Mouse (Mus musculus) embryonic fibroblast, embryonic 13.5 days (primary cell): ENCODE data around the gene Ube2u. TPM values are rescaled to one million over a fixed set of nuclear protein-coding genes. Genes with fewer than 3 reads are reported as not detected.

Experiments used
- H3K27ac ChIP-seq: 2 replicates; pipeline ENCODE4 v1.5.1; 2012; ENCODE audit warnings: low read length, control low read depth, inconsistent platforms; ENCODE audit not compliant: insufficient read depth
- H3K4me1 ChIP-seq: 2 replicates; pipeline ENCODE4 v1.6.1; 2011; ENCODE audit warnings: low read length; ENCODE audit not compliant: control insufficient read depth, insufficient read depth
- H3K4me3 ChIP-seq: 2 replicates; pipeline ENCODE4 v1.5.1; 2011; ENCODE audit warnings: mild to moderate bottlenecking, control low read depth, low read length; ENCODE audit not compliant: insufficient read depth
- CTCF ChIP-seq: IDR thresholded peaks from 2 replicates; pipeline ENCODE4 v1.5.1; 2011; ENCODE audit warnings: mild to moderate bottlenecking, control low read depth, low read length, moderate library complexity, borderline replicate concordance; ENCODE audit not compliant: insufficient read depth
- POLR2A ChIP-seq: IDR thresholded peaks from 2 replicates; pipeline ENCODE4 v1.6.1; 2011; ENCODE audit warnings: low read depth, mild to moderate bottlenecking, control low read depth, low read length, moderate library complexity
- polyA plus RNA-seq: library from polyadenylated mRNA; stranded (reverse); fragments of >200 nt; gene quantifications from 2 replicates; pipeline ENCODE4 v1.2.4, GENCODE M21; 2011; ENCODE audit warnings: low read depth; ENCODE audit not compliant: missing spikeins, insufficient read length

Gene Ube2u
- not detected in 2 replicates for polyA plus RNA-seq

- H3K4me3 ChIP-seq = no peak within 1 kb of the TSS
- H3K27ac ChIP-seq = no peak within 1 kb of the TSS
- H3K4me1 ChIP-seq = no peaks in the 10 kb centered on the region
- no peak for TF ChIP-seq CTCF
- TF ChIP-seq POLR2A = no peak
Measured at GRCm38 (mm10) chr4:100478592-100479321, at the start of gene Ube2u. TSS of gene Ube2u (plus strand) at chr4:100478849.

GRCm38 (mm10) chr4:100429371-100429900, 49.2 kb upstream of the Ube2u start:
- H3K4me3 ChIP-seq = no peak overlapping the region
- no peaks in the 10 kb centered on the region for H3K4me1 ChIP-seq
- TF ChIP-seq POLR2A (no peak), CTCF (no peak)
- H3K27ac ChIP-seq = no peak overlapping the region

GRCm38 (mm10) chr4:100435281-100436168, 43.1 kb upstream of the Ube2u start:
- H3K27ac ChIP-seq = no peak overlapping the region
- no peak for TF ChIP-seq POLR2A
- no peak for TF ChIP-seq CTCF
- no peaks in the 10 kb centered on the region for H3K4me1 ChIP-seq
- H3K4me3 ChIP-seq = no peak overlapping the region

- TF ChIP-seq POLR2A (no peak), CTCF (no peak)
- Histone ChIP-seq H3K27ac (no peak overlapping the region), H3K4me3 (no peak overlapping the region), H3K4me1 (no peaks in the 10 kb centered on the region)
Measured at GRCm38 (mm10) chr4:100436169-100436547, 42.5 kb upstream of the Ube2u start.

- 0 out of 2 replicates have a peak, but pooled peaks cover 2% of the 10 kb centered on the region for H3K4me1 ChIP-seq
- no peak overlapping the region for H3K27ac ChIP-seq
- TF ChIP-seq POLR2A (no peak), CTCF (no peak)
- no peak overlapping the region for H3K4me3 ChIP-seq
Measured at GRCm38 (mm10) chr4:100446897-100447296, 31.8 kb upstream of the Ube2u start.

- TF ChIP-seq CTCF = no peak
- no peak for TF ChIP-seq POLR2A
- no peak overlapping the region for H3K27ac ChIP-seq
- H3K4me1 ChIP-seq = no peaks in the 10 kb centered on the region
- H3K4me3 ChIP-seq = no peak overlapping the region
Measured at GRCm38 (mm10) chr4:100462493-100463120, 16.0 kb upstream of the Ube2u start.

GRCm38 (mm10) chr4:100488447-100488846, 9.8 kb downstream of the Ube2u start:
- Histone ChIP-seq H3K27ac (no peak overlapping the region), H3K4me1 (no peaks in the 10 kb centered on the region), H3K4me3 (no peak overlapping the region)
- no peak for TF ChIP-seq CTCF
- no peak for TF ChIP-seq POLR2A

GRCm38 (mm10) chr4:100495176-100495575, 16.5 kb downstream of the Ube2u start:
- no peaks in the 10 kb centered on the region for H3K4me1 ChIP-seq
- TF ChIP-seq POLR2A = no peak
- no peak for TF ChIP-seq CTCF
- H3K27ac ChIP-seq = no peak overlapping the region
- no peak overlapping the region for H3K4me3 ChIP-seq

GRCm38 (mm10) chr4:100496521-100496920, 17.9 kb downstream of the Ube2u start:
- Histone ChIP-seq H3K4me3 (no peak overlapping the region), H3K27ac (no peak overlapping the region), H3K4me1 (no peaks in the 10 kb centered on the region)
- no peak for TF ChIP-seq POLR2A
- no peak for TF ChIP-seq CTCF
